ENCODE assay signal across 12 mouse cellular contexts in genomic region chr3:95293537-95293936, GRCm38 (mm10). TPM values are rescaled to one million over a fixed set of nuclear protein-coding genes. Genes with fewer than 3 reads are reported as not detected.
A peak's percentile ranks its signal among the peaks of the same experiment; 100 is the strongest.
DNase-seq lines count a peak whose midpoint lies in the region; ATAC-seq and TF ChIP-seq lines count a peak whose summit lies in the region.
"Had no signal": no experiment of that assay in that cellular context is flagged by ENCODE, and none has a peak within 500 bp of the region (broad histone marks: within the 10 kb centered on the region; RNA-seq: fewer than 3 reads in every experiment).

No protein-coding gene starts in this region.

- WGBS in kidney, embryonic 14.5 days: 53% methylated on average over 11 of the region's 11 CpGs
- WGBS in heart, adult 2 months: 48% methylated on average over 11 of the region's 11 CpGs

- H3K4me3 ChIP-seq in kidney, embryonic 14.5 days (ENCODE audit: low read length): no peak overlapping the region
- H3K4me3 ChIP-seq in heart, adult 2 months: no peak overlapping the region
- H3K4me3 ChIP-seq: neural tube, embryonic 13.5 days had no signal

- no peak overlapping the region for H3K27ac ChIP-seq in kidney, embryonic 14.5 days (ENCODE audit: low read depth, low read length)
- no peak overlapping the region for H3K27ac ChIP-seq in heart, adult 2 months
- H3K27ac ChIP-seq: neural tube, embryonic 13.5 days had no signal

- intact Hi-C loops in heart, adult 2 months (cut with DNase I): no loop called here

- no peak for ATAC-seq in kidney, embryonic 14.5 days (ENCODE audit: low FRiP score, low TSS enrichment)

- no peaks in the 10 kb centered on the region; the same call in 1 of the 2 replicates for H3K4me1 ChIP-seq in kidney, embryonic 14.5 days (ENCODE audit: control insufficient read depth, insufficient read depth, low read length)
- H3K4me1 ChIP-seq in heart, adult 2 months (ENCODE audit: control insufficient read depth, insufficient read depth, low read length): peaks cover 1% of the 10 kb centered on the region; the same call in 1 of the 2 replicates
- H3K4me1 ChIP-seq: neural tube, embryonic 13.5 days had no signal

- TF ChIP-seq POLR2A in heart, adult 2 months (IDR thresholded peaks at IDR 0.05; ENCODE audit: insufficient read depth, low read depth, low read length): no peak

- no peak overlapping the region for H3K4me2 ChIP-seq in kidney, embryonic 14.5 days (replicated peaks; ENCODE audit: low read depth, low read length)
- H3K4me2 ChIP-seq: lung, embryonic 14.5 days; neural tube, embryonic 13.5 days had no signal

- peaks cover 41% of the 10 kb centered on the region for H3K36me3 ChIP-seq in kidney, embryonic 14.5 days (ENCODE audit: control insufficient read depth, insufficient read depth, low read length)
- H3K36me3 ChIP-seq in heart, adult 2 months (ENCODE audit: control insufficient read depth, insufficient read depth, low read length): no peaks in the 10 kb centered on the region

- H3K79me2 ChIP-seq in heart, adult 2 months (replicated peaks; ENCODE audit: control insufficient read depth, insufficient read depth, low read length): no peaks in the 10 kb centered on the region

- no peak overlapping the region for H3K9ac ChIP-seq in kidney, embryonic 14.5 days (ENCODE audit: low read depth, low read length)
- H3K9ac ChIP-seq in heart, adult 2 months (ENCODE audit: low read depth, low read length): no peak overlapping the region
- H3K9ac ChIP-seq: lung, embryonic 14.5 days; neural tube, embryonic 13.5 days had no signal

- TF ChIP-seq CTCF in heart, adult 2 months (IDR thresholded peaks at IDR 0.05): no peak

- H3K27me3 ChIP-seq in kidney, embryonic 14.5 days (ENCODE audit: control insufficient read depth, insufficient read depth, low read length): no peaks in the 10 kb centered on the region
- no peaks in the 10 kb centered on the region for H3K27me3 ChIP-seq in heart, adult 2 months (ENCODE audit: control insufficient read depth, insufficient read depth, low read length)
- H3K27me3 ChIP-seq: neural tube, embryonic 13.5 days had no signal

- DNase-seq in kidney, adult 18-20 months: peak; percentile 60
- peak; percentile 38 for DNase-seq in adrenal gland, postnatal 25 days
- peak; percentile 38 for DNase-seq in liver
- DNase-seq in natural killer cell, adult 2 months (ENCODE audit: low spot score in 2 of 2): peak; percentile 23 to 46
- DNase-seq in T-cell, adult 2 months (ENCODE audit: low spot score): no peak
- DNase-seq in heart, adult 2 months: no peak
- no peak for DNase-seq in cerebellum, adult 9-11 months
- DNase-seq: cerebellum, adult 11-12 months; heart, adult 18-20 months; lung, embryonic 14.5 days had no signal

- H3K9me3 ChIP-seq in kidney, embryonic 14.5 days (ENCODE audit: control insufficient read depth, low read length): no peaks in the 10 kb centered on the region
- H3K9me3 ChIP-seq: neural tube, embryonic 13.5 days had no signal

- TF ChIP-seq EP300 in heart, adult 2 months (IDR thresholded peaks at IDR 0.05; ENCODE audit: insufficient read depth, low read depth, low read length): no peak

RNA-seq across cellular contexts. Expression of gene Prune1, which starts 11.7 kb away (rescaled TPM):
- polyA plus RNA-seq in kidney, embryonic 14.5 days (2014; fragmentation: Nextera tagmentation; extraction: Ambion mirVana): 15.4 and 22.1 TPM in 2 replicates
- total RNA-seq in adrenal gland, postnatal 25 days (2021): 27.9 and 38.2 TPM in 2 replicates
- 10 to 100 TPM; 23.4 to 26.1 TPM for total RNA-seq in heart, adult 2 months (2021)
- 28.4 and 45.8 TPM in 2 replicates for polyA plus RNA-seq in heart, adult 2 months (2012; rRNA removed)

RNA-seq across cellular contexts. Expression of gene Mindy1, which starts 12.4 kb away (rescaled TPM):
- 33.0 and 40.9 TPM in 2 replicates for polyA plus RNA-seq in kidney, embryonic 14.5 days (2014; fragmentation: Nextera tagmentation; extraction: Ambion mirVana)
- 164 and 181 TPM in 2 replicates for total RNA-seq in adrenal gland, postnatal 25 days (2021)
- 10 to 100 TPM; 17.5 to 21.3 TPM for total RNA-seq in heart, adult 2 months (2021)
- polyA plus RNA-seq in heart, adult 2 months (2012; rRNA removed): 32.2 and 36.9 TPM in 2 replicates

RNA-seq across cellular contexts. Expression of gene Anxa9, which starts 13.4 kb away (rescaled TPM):
- 3.7 and 4.3 TPM in 2 replicates for polyA plus RNA-seq in kidney, embryonic 14.5 days (2014; fragmentation: Nextera tagmentation; extraction: Ambion mirVana)
- 1.2 and 1.3 TPM in 2 replicates for total RNA-seq in adrenal gland, postnatal 25 days (2021)
- under 1 TPM; 0.59 to 0.68 TPM for total RNA-seq in heart, adult 2 months (2021)
- polyA plus RNA-seq in heart, adult 2 months (2012; rRNA removed): 1.1 and 1.6 TPM in 2 replicates

RNA-seq across cellular contexts. Expression of gene Cers2, which starts 21.1 kb away (rescaled TPM):
- 103 and 154 TPM in 2 replicates for polyA plus RNA-seq in kidney, embryonic 14.5 days (2014; fragmentation: Nextera tagmentation; extraction: Ambion mirVana)
- 253 and 254 TPM in 2 replicates for total RNA-seq in adrenal gland, postnatal 25 days (2021)
- total RNA-seq in heart, adult 2 months (2021): 10 to 100 TPM; 35.3 to 39.3 TPM
- polyA plus RNA-seq in heart, adult 2 months (2012; rRNA removed): 65.6 and 69.1 TPM in 2 replicates

RNA-seq across cellular contexts. Expression of gene Bnipl, which starts 42.5 kb away (rescaled TPM):
- 2.1 and 2.4 TPM in 2 replicates for polyA plus RNA-seq in kidney, embryonic 14.5 days (2014; fragmentation: Nextera tagmentation; extraction: Ambion mirVana)
- total RNA-seq in adrenal gland, postnatal 25 days (2021): 0.24 TPM in 1 of 2 replicates, not detected in the other
- not detected for total RNA-seq in heart, adult 2 months (2021)
- polyA plus RNA-seq in heart, adult 2 months (2012; rRNA removed): 0.12 and 0.25 TPM in 2 replicates
- total RNA-seq: heart, adult 18-20 months had no signal
- polyA plus RNA-seq: neural tube, embryonic 13.5 days had no signal

Comparison
In these comparisons a context has a peak if more than half of its experiments do, and no peak if none do; other contexts are left out.
1. DNase-seq: peak in kidney, adult 18-20 months (single experiment), adrenal gland, postnatal 25 days (single experiment), liver (single experiment) and natural killer cell, adult 2 months (2 of 2); none in T-cell, adult 2 months (single experiment), heart, adult 2 months (0 of 2) and cerebellum, adult 9-11 months (single experiment).